Mouse (Mus musculus): ENCODE measurements at regions not wholly inside any gene's neighbourhood (a gene's known extent, or its start where the extent isn't known, plus 50 kb on each side); places are given as distances from the start of the nearest gene placed in this dataset.
A peak's percentile ranks its signal among the peaks of the same experiment; 100 is the strongest.

DNA sequence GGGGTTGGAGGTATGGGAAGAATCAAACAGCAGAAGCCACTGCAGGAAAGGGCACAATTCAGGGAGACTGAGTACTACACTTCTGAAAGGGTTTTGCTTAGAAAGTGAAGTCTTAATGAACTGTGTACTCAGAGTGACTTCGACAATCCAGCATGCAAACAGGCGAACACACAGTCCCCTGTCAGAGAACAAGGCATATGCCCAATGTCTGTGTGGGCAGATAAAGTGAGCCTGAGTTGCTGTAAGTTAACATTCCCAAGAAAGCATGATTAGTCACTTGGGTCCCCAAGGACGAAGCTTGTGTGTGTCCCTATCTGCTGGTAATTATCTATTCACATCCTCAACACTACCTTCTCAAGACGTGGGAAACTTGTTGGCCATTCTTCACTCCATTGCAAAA is 115.2 kb upstream of the Nav3 start:
- Histone ChIP-seq H3K9me3 (ENCODE audit: control insufficient read depth, low read length) (no peaks in the 10 kb centered on the region), H3K36me3 (ENCODE audit: control insufficient read depth, insufficient read depth, low read length) (no peaks in the 10 kb centered on the region), H3K4me3 (ENCODE audit: low read depth, low read length) (no peak overlapping the region), H3K27me3 (ENCODE audit: control insufficient read depth, insufficient read depth, low read length) (no peaks in the 10 kb centered on the region), H3K4me2 (replicated peaks; ENCODE audit: low read depth, low read length) (no peak overlapping the region), H3K9ac (ENCODE audit: low read depth, low read length) (no peak overlapping the region), H3K27ac (ENCODE audit: low read depth, low read length) (no peak overlapping the region), H3K4me1 (replicated peaks; ENCODE audit: control insufficient read depth, insufficient read depth, low read length) (no peaks in the 10 kb centered on the region)
- WGBS: 85% methylated on average over 4 of the region's 4 CpGs
- DNase-seq (ENCODE audit: low spot score) (no peak), ATAC-seq (ENCODE audit: low FRiP score) (no peak)

DNA sequence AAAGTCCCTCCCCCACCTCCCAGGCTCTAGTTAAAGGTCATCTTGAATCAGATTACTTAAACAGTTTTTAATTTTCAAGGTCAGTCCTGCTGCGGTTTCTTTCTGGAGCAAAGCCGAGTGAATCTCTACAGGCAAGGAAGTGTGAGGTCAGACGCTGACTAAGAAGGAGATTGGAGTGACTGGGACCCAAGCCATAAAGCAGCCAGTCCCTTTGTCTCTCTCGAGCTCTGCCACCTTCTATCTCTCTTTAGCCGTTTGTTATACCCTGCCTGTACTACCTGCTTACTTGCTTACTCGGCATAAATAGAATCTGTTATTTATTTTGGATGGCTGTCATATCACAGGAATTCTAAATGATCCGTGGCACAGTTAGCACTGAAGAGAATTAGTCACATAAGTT is 117.5 kb upstream of the Nav3 start:
- Histone ChIP-seq H3K27ac (ENCODE audit: low read depth, low read length) (no peak overlapping the region), H3K4me3 (ENCODE audit: low read depth, low read length) (no peak overlapping the region), H3K36me3 (ENCODE audit: control insufficient read depth, insufficient read depth, low read length) (no peaks in the 10 kb centered on the region), H3K9me3 (ENCODE audit: control insufficient read depth, low read length) (no peaks in the 10 kb centered on the region), H3K9ac (ENCODE audit: low read depth, low read length) (no peak overlapping the region), H3K4me1 (replicated peaks; ENCODE audit: control insufficient read depth, insufficient read depth, low read length) (no peaks in the 10 kb centered on the region), H3K4me2 (replicated peaks; ENCODE audit: low read depth, low read length) (no peak overlapping the region), H3K27me3 (ENCODE audit: control insufficient read depth, insufficient read depth, low read length) (no peaks in the 10 kb centered on the region)
- DNase-seq (ENCODE audit: low spot score) (no peak), ATAC-seq (ENCODE audit: low FRiP score) (no peak)
- 79% methylated on average over 7 of the region's 7 CpGs for WGBS

- Histone ChIP-seq H3K27ac (ENCODE audit: low read depth, low read length) (no peak overlapping the region), H3K9me3 (ENCODE audit: control insufficient read depth, low read length) (no peaks in the 10 kb centered on the region), H3K4me1 (replicated peaks; ENCODE audit: control insufficient read depth, insufficient read depth, low read length) (no peaks in the 10 kb centered on the region), H3K4me2 (replicated peaks; ENCODE audit: low read depth, low read length) (no peak overlapping the region), H3K36me3 (ENCODE audit: control insufficient read depth, insufficient read depth, low read length) (no peaks in the 10 kb centered on the region), H3K27me3 (ENCODE audit: control insufficient read depth, insufficient read depth, low read length) (no peaks in the 10 kb centered on the region), H3K4me3 (ENCODE audit: low read depth, low read length) (no peak overlapping the region), H3K9ac (ENCODE audit: low read depth, low read length) (no peak overlapping the region)
- DNase-seq (ENCODE audit: low spot score) (no peak), ATAC-seq (ENCODE audit: low FRiP score) (no peak)
- WGBS: 64% methylated on average over 8 of the region's 8 CpGs
These were observed 130.0 kb upstream of the Nav3 start for GRCm38 (mm10) chr10:110586029-110586428.

- Histone ChIP-seq H3K36me3 (ENCODE audit: control insufficient read depth, insufficient read depth, low read length) (no peaks in the 10 kb centered on the region), H3K9ac (ENCODE audit: low read depth, low read length) (no peak overlapping the region), H3K27ac (ENCODE audit: low read depth, low read length) (no peak overlapping the region), H3K9me3 (ENCODE audit: control insufficient read depth, low read length) (no peaks in the 10 kb centered on the region), H3K4me2 (replicated peaks; ENCODE audit: low read depth, low read length) (no peak overlapping the region), H3K27me3 (ENCODE audit: control insufficient read depth, insufficient read depth, low read length) (no peaks in the 10 kb centered on the region), H3K4me1 (replicated peaks; ENCODE audit: control insufficient read depth, insufficient read depth, low read length) (no peaks in the 10 kb centered on the region), H3K4me3 (ENCODE audit: low read depth, low read length) (no peak overlapping the region)
- ATAC-seq (ENCODE audit: low FRiP score): no peak
- 82% methylated on average over 6 of the region's 6 CpGs for WGBS
- DNase-seq (ENCODE audit: low spot score): no peak
These were observed 130.5 kb upstream of the Nav3 start for GRCm38 (mm10) chr10:110586507-110586906.

DNA sequence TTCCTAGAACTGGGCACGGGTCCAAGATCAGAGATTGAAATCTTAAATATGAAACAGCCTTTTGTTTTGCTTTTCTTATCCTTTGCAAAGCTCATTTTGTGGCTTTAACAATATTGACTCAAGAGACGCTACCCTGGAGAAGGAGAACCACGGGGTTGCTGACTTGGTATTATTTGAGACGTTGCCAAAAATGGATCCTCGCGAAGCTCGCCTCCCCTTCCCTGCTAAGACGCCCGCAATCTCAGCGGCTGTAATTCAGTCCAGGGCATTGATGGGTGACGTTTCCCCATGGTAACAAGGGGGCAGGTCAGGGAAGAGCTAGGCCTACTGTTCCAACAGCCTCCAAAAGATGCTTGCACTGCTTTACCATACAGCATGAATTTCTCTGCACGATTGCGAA is 131.5 kb upstream of the Nav3 start:
- ATAC-seq (ENCODE audit: low FRiP score): no peak
- H3K4me3 ChIP-seq (ENCODE audit: low read depth, low read length): no peak overlapping the region
- H3K9me3 ChIP-seq (ENCODE audit: control insufficient read depth, low read length): no peaks in the 10 kb centered on the region
- 72% methylated on average over 13 of the region's 13 CpGs for WGBS
- no peak overlapping the region for H3K27ac ChIP-seq (ENCODE audit: low read depth, low read length)
- H3K4me1 ChIP-seq (replicated peaks; ENCODE audit: control insufficient read depth, insufficient read depth, low read length): no peaks in the 10 kb centered on the region
- no peaks in the 10 kb centered on the region for H3K27me3 ChIP-seq (ENCODE audit: control insufficient read depth, insufficient read depth, low read length)
- DNase-seq (ENCODE audit: low spot score): no peak
- no peaks in the 10 kb centered on the region for H3K36me3 ChIP-seq (ENCODE audit: control insufficient read depth, insufficient read depth, low read length)
- H3K4me2 ChIP-seq (replicated peaks; ENCODE audit: low read depth, low read length): no peak overlapping the region
- no peak overlapping the region for H3K9ac ChIP-seq (ENCODE audit: low read depth, low read length)

- no peaks in the 10 kb centered on the region for H3K4me1 ChIP-seq (replicated peaks; ENCODE audit: control insufficient read depth, insufficient read depth, low read length)
- no peaks in the 10 kb centered on the region for H3K27me3 ChIP-seq (ENCODE audit: control insufficient read depth, insufficient read depth, low read length)
- WGBS: 80% methylated on average over 11 of the region's 11 CpGs
These were observed 144.4 kb upstream of the Nav3 start for GRCm38 (mm10) chr10:110600352-110600853.

GRCm38 (mm10) chr10:110610336-110610735 is 134.9 kb upstream of the E2f7 start:
- H3K27ac ChIP-seq (ENCODE audit: low read depth, low read length): no peak overlapping the region
- H3K36me3 ChIP-seq (ENCODE audit: control insufficient read depth, insufficient read depth, low read length): no peaks in the 10 kb centered on the region
- no peaks in the 10 kb centered on the region for H3K27me3 ChIP-seq (ENCODE audit: control insufficient read depth, insufficient read depth, low read length)
- WGBS: 63% methylated on average over 9 of the region's 9 CpGs
- no peaks in the 10 kb centered on the region for H3K4me1 ChIP-seq (replicated peaks; ENCODE audit: control insufficient read depth, insufficient read depth, low read length)
- no peak for DNase-seq (ENCODE audit: low spot score)
- ATAC-seq (ENCODE audit: low FRiP score): 0 out of 2 replicates have a peak, but pooled peaks have one; percentile 40
- H3K4me3 ChIP-seq (ENCODE audit: low read depth, low read length): no peak overlapping the region
- no peak overlapping the region for H3K4me2 ChIP-seq (replicated peaks; ENCODE audit: low read depth, low read length)
- no peak overlapping the region for H3K9ac ChIP-seq (ENCODE audit: low read depth, low read length)
- H3K9me3 ChIP-seq (ENCODE audit: control insufficient read depth, low read length): no peaks in the 10 kb centered on the region

More at GRCm38 (mm10) chr10:110600352-110600853, 144.4 kb upstream of the Nav3 start:
- no peak overlapping the region for H3K27ac ChIP-seq (ENCODE audit: low read depth, low read length)
- DNase-seq (ENCODE audit: low spot score) (no peak), ATAC-seq (ENCODE audit: low FRiP score) (no peak)
- H3K4me3 ChIP-seq (ENCODE audit: low read depth, low read length): no peak overlapping the region
- H3K9ac ChIP-seq (ENCODE audit: low read depth, low read length): no peak overlapping the region
- H3K4me2 ChIP-seq (replicated peaks; ENCODE audit: low read depth, low read length): no peak overlapping the region
- no peaks in the 10 kb centered on the region for H3K9me3 ChIP-seq (ENCODE audit: control insufficient read depth, low read length)
- no peaks in the 10 kb centered on the region for H3K36me3 ChIP-seq (ENCODE audit: control insufficient read depth, insufficient read depth, low read length)

- ATAC-seq (ENCODE audit: low FRiP score) (no peak), DNase-seq (ENCODE audit: low spot score) (no peak)
- no peaks in the 10 kb centered on the region for H3K36me3 ChIP-seq (ENCODE audit: control insufficient read depth, insufficient read depth, low read length)
- H3K27me3 ChIP-seq (ENCODE audit: control insufficient read depth, insufficient read depth, low read length): no peaks in the 10 kb centered on the region
- H3K9me3 ChIP-seq (ENCODE audit: control insufficient read depth, low read length): no peaks in the 10 kb centered on the region
- no peak overlapping the region for H3K4me3 ChIP-seq (ENCODE audit: low read depth, low read length)
- no peak overlapping the region for H3K9ac ChIP-seq (ENCODE audit: low read depth, low read length)
- H3K4me2 ChIP-seq (replicated peaks; ENCODE audit: low read depth, low read length): no peak overlapping the region
- WGBS: 39% methylated on average over 1 of the region's 1 CpGs
- H3K4me1 ChIP-seq (replicated peaks; ENCODE audit: control insufficient read depth, insufficient read depth, low read length): no peaks in the 10 kb centered on the region
- no peak overlapping the region for H3K27ac ChIP-seq (ENCODE audit: low read depth, low read length)
These were observed 128.2 kb upstream of the E2f7 start for GRCm38 (mm10) chr10:110617004-110617403.

GRCm38 (mm10) chr10:110619193-110619592 is 126.0 kb upstream of the E2f7 start:
- Histone ChIP-seq H3K27ac (ENCODE audit: low read depth, low read length) (no peak overlapping the region), H3K9me3 (ENCODE audit: control insufficient read depth, low read length) (no peaks in the 10 kb centered on the region), H3K4me1 (replicated peaks; ENCODE audit: control insufficient read depth, insufficient read depth, low read length) (no peaks in the 10 kb centered on the region), H3K27me3 (ENCODE audit: control insufficient read depth, insufficient read depth, low read length) (no peaks in the 10 kb centered on the region), H3K36me3 (ENCODE audit: control insufficient read depth, insufficient read depth, low read length) (no peaks in the 10 kb centered on the region), H3K4me2 (replicated peaks; ENCODE audit: low read depth, low read length) (no peak overlapping the region), H3K4me3 (ENCODE audit: low read depth, low read length) (no peak overlapping the region), H3K9ac (ENCODE audit: low read depth, low read length) (no peak overlapping the region)
- DNase-seq (ENCODE audit: low spot score) (no peak), ATAC-seq (ENCODE audit: low FRiP score) (no peak)
- WGBS: 82% methylated on average over 7 of the region's 7 CpGs

Data from hindbrain, embryonic 11.5 days (tissue).